Mouse (Mus musculus): Measurements from ENCODE around the gene Slamf9. TPM values are rescaled to one million over a fixed set of nuclear protein-coding genes. Genes with fewer than 3 reads are reported as not detected.

Slamf9 gene
- total RNA-seq, 2 experiments from 2014 or later, result 1.1 to 1.5 TPM

- intact Hi-C loops (cut with DNase I), result no loop called here
- DNase-seq, result no peak
These were observed 12.7 kb downstream of the Slamf9 start for GRCm38 (mm10) chr1:172487859-172488258.

- no peak for DNase-seq
- intact Hi-C loops (cut with DNase I), result no loop called here
These were observed 13.7 kb downstream of the Slamf9 start for GRCm38 (mm10) chr1:172488831-172489230.

- no peak for DNase-seq
- intact Hi-C loops (cut with DNase I), result loop anchor here (1.0 kb wide), 1 partner anchor 77 kb away; no protein-coding TSS in a partner anchor
These were observed 14.6 kb downstream of the Slamf9 start for GRCm38 (mm10) chr1:172489585-172490250.

GRCm38 (mm10) chr1:172490261-172490661, 15.1 kb downstream of the Slamf9 start:
- intact Hi-C loops (cut with DNase I), result loop anchor here (1.0 kb wide), 1 partner anchor 78 kb away; no protein-coding TSS in a partner anchor
- peak; percentile 95 to 98 for DNase-seq

- no peak for DNase-seq
- intact Hi-C loops (cut with DNase I), result no loop called here
These were observed 16.9 kb downstream of the Slamf9 start for GRCm38 (mm10) chr1:172492047-172492446.

- DNase-seq, result no peak
These were observed 18.4 kb downstream of the Slamf9 start for GRCm38 (mm10) chr1:172493516-172493915.

GRCm38 (mm10) chr1:172496030-172496429, 20.9 kb downstream of the Slamf9 start:
- intact Hi-C loops (cut with DNase I), result no loop called here
- DNase-seq, result no peak

More at GRCm38 (mm10) chr1:172493516-172493915, 18.4 kb downstream of the Slamf9 start:
- intact Hi-C loops (cut with DNase I), result no loop called here

- no peak for DNase-seq
- intact Hi-C loops (cut with DNase I), result no loop called here
These were observed 22.3 kb downstream of the Slamf9 start for GRCm38 (mm10) chr1:172497428-172497827.

- intact Hi-C loops (cut with DNase I), result loop anchor here (1.0 to 10.0 kb wide), 2 partner anchors 25 to 285 kb away; partner anchors contain the start of gene Casq1
- DNase-seq, result peak; percentile 93 to 94
These were observed 24.7 kb downstream of the Slamf9 start, which contains the start of gene Tagln2 for GRCm38 (mm10) chr1:172499765-172500441. Tagln2 (plus strand) TSS chr1:172500047.

GRCm38 (mm10) chr1:172500451-172501370, 25.6 kb downstream of the Slamf9 start:
- DNase-seq, result peak; percentile 70 to 80
- intact Hi-C loops (cut with DNase I), result loop anchor here (1.0 to 10.0 kb wide), 2 partner anchors 25 to 286 kb away; partner anchors contain the start of gene Casq1

- peak; percentile 79 to 83 for DNase-seq
- intact Hi-C loops (cut with DNase I), result loop anchor here (1.0 to 10.0 kb wide), 2 partner anchors 12 to 287 kb away; partner anchors contain the start of gene Casq1
These were observed 26.4 kb downstream of the Slamf9 start for GRCm38 (mm10) chr1:172501371-172502144.

- peak; percentile 46 to 62 for DNase-seq
These were observed 27.3 kb downstream of the Slamf9 start for GRCm38 (mm10) chr1:172502145-172503110.

GRCm38 (mm10) chr1:172503111-172503997, 28.2 kb downstream of the Slamf9 start:
- intact Hi-C loops (cut with DNase I), result loop anchor here (10.0 kb wide), 1 partner anchor 289 kb away; the partner anchor contains the start of gene Casq1
- peak; percentile 57 to 60 for DNase-seq

More at GRCm38 (mm10) chr1:172502145-172503110, 27.3 kb downstream of the Slamf9 start:
- intact Hi-C loops (cut with DNase I), result loop anchor here (1.0 to 10.0 kb wide), 2 partner anchors 11 to 288 kb away; partner anchors contain the start of gene Casq1

- DNase-seq, result no peak
- intact Hi-C loops (cut with DNase I), result loop anchor here (10.0 kb wide), 1 partner anchor 290 kb away; the partner anchor contains the start of gene Casq1
These were observed 29.6 kb downstream of the Slamf9 start for GRCm38 (mm10) chr1:172504756-172505155.

GRCm38 (mm10) chr1:172507001-172507400, 31.8 kb downstream of the Slamf9 start:
- intact Hi-C loops (cut with DNase I), result loop anchor here (10.0 kb wide), 1 partner anchor 292 kb away; the partner anchor contains the start of gene Casq1
- DNase-seq, result no peak

- intact Hi-C loops (cut with DNase I), result loop anchor here (10.0 kb wide), 1 partner anchor 293 kb away; the partner anchor contains the start of gene Casq1
- no peak for DNase-seq
These were observed 32.5 kb downstream of the Slamf9 start for GRCm38 (mm10) chr1:172507701-172508100.

GRCm38 (mm10) chr1:172508172-172508571, 33.0 kb downstream of the Slamf9 start:
- intact Hi-C loops (cut with DNase I), result loop anchor here (10.0 kb wide), 1 partner anchor 293 kb away; the partner anchor contains the start of gene Casq1

More at GRCm38 (mm10) chr1:172508172-172508571, 33.0 kb downstream of the Slamf9 start:
- DNase-seq, result no peak

Data from heart, postnatal 36 days (tissue).